Mouse (Mus musculus) CH12.LX (cell line): ENCODE data around the gene Lbr. TPM values are rescaled to one million over a fixed set of nuclear protein-coding genes. Genes with fewer than 3 reads are reported as not detected.

Experiments
- DNase-seq: peaks from one replicate; pipeline ENCODE4 v3.0.0-alpha.2; 2013; ENCODE audit errors: extremely low read depth
- H3K27ac ChIP-seq: 2 replicates; pipeline ENCODE4 v1.5.1; 2012; ENCODE audit warnings: low read depth, mild to moderate bottlenecking, control low read depth, moderate library complexity; ENCODE audit not compliant: insufficient read depth
- H3K27me3 ChIP-seq: replicated peaks from 2 replicates; pipeline ENCODE3; 2012; ENCODE audit warnings: inconsistent platforms
- H3K36me3 ChIP-seq, 2 experiments: replicated peaks in 1 of 2; 2 replicates each; pipeline versions ENCODE3 to v1.6.1; 2012; ENCODE audit warnings: inconsistent platforms in 1 of 2, low read length in 1 of 2, mild to moderate bottlenecking in 1 of 2, mixed read lengths in 1 of 2, moderate library complexity in 1 of 2; ENCODE audit not compliant: control insufficient read depth in 1 of 2, insufficient read depth in 1 of 2
- H3K4me1 ChIP-seq, 2 experiments: 2 replicates each; pipeline ENCODE4 v1.6.1; 2012; ENCODE audit warnings: inconsistent platforms in 1 of 2, moderate library complexity in 1 of 2; ENCODE audit not compliant: insufficient read depth in 2 of 2, control insufficient read depth in 1 of 2
- H3K4me2 ChIP-seq: 2 replicates; pipeline ENCODE4 v1.6.1; 2012; ENCODE audit warnings: low read depth, mild to moderate bottlenecking, control low read depth; ENCODE audit not compliant: poor library complexity, insufficient read depth, severe bottlenecking
- H3K4me3 ChIP-seq, 3 experiments: fragments of 150-350 bp in 1 of 3; sonication (generic) in 1 of 3; replicated peaks in 1 of 3; 2 replicates each; pipeline versions ENCODE3 to v1.5.1; 2011 to 2012; ENCODE audit warnings: low read depth in 2 of 3, low read length in 2 of 3, mild to moderate bottlenecking in 2 of 3, moderate library complexity in 2 of 3, control low read depth in 1 of 3, improper control_type of control experiment in 1 of 3, inconsistent platforms in 1 of 3, mixed read lengths in 1 of 3; ENCODE audit not compliant: poor library complexity in 1 of 3
- H3K79me2 ChIP-seq: replicated peaks from 2 replicates; pipeline ENCODE4 v1.6.1; 2012; ENCODE audit warnings: mild to moderate bottlenecking, moderate library complexity; ENCODE audit not compliant: control insufficient read depth, poor library complexity, insufficient read depth, severe bottlenecking; ENCODE audit errors: extremely low read depth
- H3K9ac ChIP-seq: 2 replicates; pipeline ENCODE4 v1.6.1; 2012; ENCODE audit warnings: low read depth, mild to moderate bottlenecking, control low read depth, moderate library complexity; ENCODE audit not compliant: insufficient read depth
- H3K9me3 ChIP-seq: replicated peaks from 2 replicates; pipeline ENCODE3; 2012; ENCODE audit warnings: low read length, inconsistent platforms, mixed read lengths
- CHD2 ChIP-seq: IDR thresholded peaks from 2 replicates; pipeline ENCODE4 v1.6.1; 2011; ENCODE audit warnings: low read length, improper control_type of control experiment
- CTCF ChIP-seq, 2 experiments: IDR thresholded peaks in 1 of 2; conservative IDR thresholded peaks in 1 of 2; 2 replicates each; pipeline ENCODE4 v1.5.1; 2011 to 2012; ENCODE audit warnings: low read depth in 2 of 2, low read length in 2 of 2, improper control_type of control experiment in 1 of 2, inconsistent platforms in 1 of 2, mild to moderate bottlenecking in 1 of 2, moderate library complexity in 1 of 2
- JUND ChIP-seq: conservative IDR thresholded peaks from 2 replicates; pipeline ENCODE4 v1.6.1; 2011; ENCODE audit warnings: low read depth, low read length, improper control_type of control experiment
- MAFK ChIP-seq: IDR thresholded peaks from 2 replicates; pipeline ENCODE4 v1.6.1; 2011; ENCODE audit warnings: low read length, improper control_type of control experiment; ENCODE audit not compliant: insufficient replicate concordance
- MXI1 ChIP-seq: IDR thresholded peaks from 2 replicates; pipeline ENCODE4 v1.6.1; 2011; ENCODE audit warnings: mild to moderate bottlenecking, low read depth, low read length, improper control_type of control experiment
- NELFE ChIP-seq: IDR thresholded peaks from 2 replicates; pipeline ENCODE4 v1.6.1; 2011; ENCODE audit warnings: low read depth, low read length, improper control_type of control experiment
- PAX5 ChIP-seq: IDR thresholded peaks from 2 replicates; pipeline ENCODE4 v1.6.1; 2012; ENCODE audit warnings: low read length, inconsistent platforms, mixed read lengths
- POLR2AphosphoS2 ChIP-seq: IDR thresholded peaks from 2 replicates; pipeline ENCODE4 v1.6.1; 2011; ENCODE audit warnings: low read depth, low read length, improper control_type of control experiment
- RAD21 ChIP-seq: IDR thresholded peaks from 2 replicates; pipeline ENCODE4 v1.6.1; 2011; ENCODE audit warnings: low read depth, mild to moderate bottlenecking, low read length, improper control_type of control experiment, moderate library complexity
- RCOR1 ChIP-seq: conservative IDR thresholded peaks from 2 replicates; pipeline ENCODE4 v1.6.1; 2012; ENCODE audit warnings: low read depth, mild to moderate bottlenecking, inconsistent platforms, low read length, improper control_type of control experiment
- SMC3 ChIP-seq: IDR thresholded peaks from 2 replicates; pipeline ENCODE4 v1.6.1; 2011; ENCODE audit warnings: low read depth, low read length, improper control_type of control experiment
- TCF12 ChIP-seq: IDR thresholded peaks from 2 replicates; pipeline ENCODE4 v1.6.1; 2014; ENCODE audit warnings: low read depth, mild to moderate bottlenecking, inconsistent platforms, low read length, improper control_type of control experiment
- USF1 ChIP-seq: IDR thresholded peaks from 2 replicates; pipeline ENCODE4 v1.6.1; 2014; ENCODE audit warnings: low read depth, mild to moderate bottlenecking, inconsistent platforms, low read length, improper control_type of control experiment
- USF2 ChIP-seq: conservative IDR thresholded peaks from 2 replicates; pipeline ENCODE4 v1.6.1; 2011; ENCODE audit warnings: low read depth, low read length, improper control_type of control experiment
- ZKSCAN1 ChIP-seq: IDR thresholded peaks from 2 replicates; pipeline ENCODE4 v1.6.1; 2012; ENCODE audit warnings: low read depth, inconsistent platforms, low read length, improper control_type of control experiment, borderline replicate concordance
- dilution Hi-C: fragments of 300-500 bp; cut with MboI; formaldehyde crosslinking; loops from 2 replicates; pipeline ENCODE4 v1.14.3; 2020; ENCODE audit warnings: low sequenced_read_pairs; ENCODE audit not compliant: extremely low pct_unique_long_range_greater_than_20kb, extremely low pct_ligation_motif_present
- in situ Hi-C: fragments of 300-500 bp; cut with MboI; formaldehyde crosslinking; loops from 3 replicates; pipeline ENCODE4 v1.14.3; 2019; ENCODE audit warnings: low sequenced_read_pairs, low pct_ligation_motif_present, low pct_unique_long_range_greater_than_20kb, mixed read lengths
- polyA plus RNA-seq: library from polyadenylated mRNA; unstranded; fragments of >175 nt; gene quantifications from 2 replicates; pipeline ENCODE4 v1.2.1, GENCODE M21; 2012; ENCODE audit warnings: low read depth; ENCODE audit not compliant: insufficient read length
- total RNA-seq, 2 experiments: library from RNA; depleted of rRNA; stranded (reverse); fragments of 300-350 nt in 1 of 2; fragments of >200 nt in 1 of 2; gene quantifications; 2 replicates each; pipeline ENCODE4 v1.2.3; 2012 to 2014

Gene Lbr
- total and polyA plus RNA-seq, 3 experiments: 78.4 to 142 (median 113) TPM

DNA sequence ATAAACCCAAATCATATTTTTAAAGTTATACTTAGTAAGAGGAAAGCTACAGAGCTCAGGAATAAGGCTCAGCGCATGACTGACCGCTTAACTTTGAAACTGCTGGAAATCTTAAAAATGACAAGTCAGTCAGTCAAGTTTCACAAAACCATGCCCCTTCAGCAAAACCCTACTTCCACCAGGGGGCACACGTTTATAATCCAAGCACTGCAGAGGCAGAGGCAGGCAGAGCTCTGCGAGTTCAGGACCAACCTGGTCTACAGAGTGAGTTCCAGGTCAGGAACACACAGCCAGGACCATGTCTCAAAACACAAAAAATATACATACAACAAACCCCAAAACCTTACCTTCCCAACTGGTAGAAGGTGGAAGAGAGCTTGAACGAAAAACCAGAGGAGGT is 14.5 kb downstream of the Lbr start:
- Histone ChIP-seq H3K36me3 (peaks cover 71 to 88% of the 10 kb centered on the region in 2 experiments), H3K27ac (no peak overlapping the region), H3K79me2 (peaks cover 10% of the 10 kb centered on the region), H3K9me3 (no peaks in the 10 kb centered on the region), H3K4me2 (no peak overlapping the region), H3K4me3 (no peak overlapping the region), H3K4me1 (no peaks in the 10 kb centered on the region), H3K9ac (no peak overlapping the region), H3K27me3 (no peaks in the 10 kb centered on the region)
- TF ChIP-seq SMC3 (peak; percentile 71), TCF12 (no peak), JUND (no peak), CTCF (conservative IDR thresholded peaks at IDR 0.05 in 1 of 2, IDR thresholded peaks at IDR 0.05 in 1 of 2; ENCODE audit: low read depth in 2 of 2, low read length in 2 of 2) (peak in 1 of 2 experiments; percentile 69; a peak in 2 of 4 replicates), USF1 (no peak), NELFE (no peak), RAD21 (peak; percentile 55)
- dilution Hi-C loops (no loop called here), in situ Hi-C loops (no loop called here)
- peak; percentile 45 for DNase-seq

DNA sequence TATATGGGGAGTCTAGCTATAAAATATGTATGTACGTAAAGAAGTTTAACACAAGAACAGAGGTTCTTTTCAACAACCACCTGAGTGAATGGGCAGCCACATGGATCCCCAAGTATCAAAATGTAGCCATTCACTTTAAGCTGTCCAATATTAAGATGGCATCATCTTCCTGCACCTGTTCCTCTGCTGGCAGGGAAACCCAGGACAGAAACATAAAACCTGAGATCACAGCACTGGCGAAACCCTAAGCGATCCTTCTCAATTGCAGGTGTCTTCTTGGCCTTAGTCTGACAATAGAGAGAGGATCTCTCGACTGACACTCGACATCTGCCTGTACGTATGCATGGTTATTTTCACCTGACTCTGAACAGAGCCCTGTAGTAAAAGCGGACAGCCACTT is 16.1 kb downstream of the Lbr start:
- H3K27me3 ChIP-seq: no peaks in the 10 kb centered on the region

DNA sequence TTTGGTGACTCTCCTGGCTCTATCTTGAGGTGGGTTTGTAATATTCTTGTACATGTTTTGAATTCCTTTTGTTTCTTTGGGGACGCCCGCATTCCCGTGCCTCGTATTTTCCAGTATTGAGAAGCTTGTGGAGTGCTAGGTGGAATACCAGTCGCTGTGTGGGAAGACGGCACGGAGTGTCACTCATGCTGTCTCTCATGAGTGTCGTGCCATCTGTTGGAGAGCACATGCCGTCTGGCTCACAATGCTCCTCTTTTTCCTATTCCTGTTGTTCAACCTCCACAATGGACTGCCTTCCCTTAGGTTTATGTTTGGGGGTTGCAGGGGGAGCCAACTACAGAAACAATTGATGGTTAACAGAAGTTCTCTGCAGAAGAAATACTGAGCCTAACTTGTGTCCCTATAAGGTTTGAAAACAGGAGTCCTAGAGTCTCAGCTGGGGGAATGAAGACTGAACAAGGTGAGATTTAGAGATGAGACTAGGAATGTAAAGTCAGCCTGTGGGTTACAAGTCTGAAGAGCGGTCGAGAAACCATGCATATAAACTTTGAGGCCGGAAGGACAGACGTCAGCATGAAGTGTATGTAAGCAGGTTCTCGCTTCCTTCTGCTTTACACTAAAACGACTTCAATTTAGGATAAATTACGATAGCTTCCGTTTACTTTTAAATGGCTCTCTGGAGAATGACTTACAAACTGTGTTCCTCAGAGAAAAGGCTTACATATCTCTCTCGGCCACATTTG is 31.2 kb downstream of the Lbr start:
- DNase-seq: no peak
- Histone ChIP-seq H3K27me3 (no peaks in the 10 kb centered on the region), H3K79me2 (no peaks in the 10 kb centered on the region), H3K9ac (no peak overlapping the region), H3K27ac (no peak overlapping the region), H3K9me3 (no peaks in the 10 kb centered on the region), H3K4me2 (no peak overlapping the region), H3K4me3 (no peak overlapping the region), H3K36me3 (peaks cover 25 to 43% of the 10 kb centered on the region in 2 experiments), H3K4me1 (no peaks in the 10 kb centered on the region)
- dilution Hi-C loops (no loop called here), in situ Hi-C loops (no loop called here)
- TF ChIP-seq MAFK: no peak
- no peak for TF ChIP-seq MXI1
- no peak for TF ChIP-seq ZKSCAN1
- TF ChIP-seq CTCF (conservative IDR thresholded peaks at IDR 0.05 in 1 of 2, IDR thresholded peaks at IDR 0.05 in 1 of 2; ENCODE audit: low read depth in 2 of 2, low read length in 2 of 2): no peak
- no peak for TF ChIP-seq USF1
- TF ChIP-seq, all 38 proteins: peak for 0

More for the DNA sequence above, 16.1 kb downstream of the Lbr start:
- Histone ChIP-seq H3K4me1 (no peaks in the 10 kb centered on the region), H3K4me2 (no peak overlapping the region), H3K79me2 (no peaks in the 10 kb centered on the region), H3K9ac (no peak overlapping the region), H3K9me3 (no peaks in the 10 kb centered on the region), H3K36me3 (peaks cover 72 to 89% of the 10 kb centered on the region in 2 experiments), H3K27ac (no peak overlapping the region), H3K4me3 (no peak overlapping the region)
- TF ChIP-seq RCOR1 (no peak), CHD2 (no peak), USF2 (no peak), POLR2AphosphoS2 (no peak), SMC3 (no peak), PAX5 (no peak)
- dilution Hi-C loops: no loop called here
- in situ Hi-C loops: no loop called here
- no peak for DNase-seq
